Mouse (Mus musculus) adrenal gland (tissue): ENCODE measurements at regions not wholly inside any gene's neighbourhood (a gene's known extent, or its start where the extent isn't known, plus 50 kb on each side); places are given as distances from the start of the nearest gene placed in this dataset.
"Not testable (repeated sequence)": the region's sequence is repeated elsewhere in the genome, so short reads cannot be mapped to it uniquely, and the experiment has no call there.

Source experiments
- intact Hi-C: fragments of 180-260 bp; cut with DNase I; formaldehyde crosslinking; loops from one replicate; pipeline ENCODE4 v1.15.1; 2025

DNA sequence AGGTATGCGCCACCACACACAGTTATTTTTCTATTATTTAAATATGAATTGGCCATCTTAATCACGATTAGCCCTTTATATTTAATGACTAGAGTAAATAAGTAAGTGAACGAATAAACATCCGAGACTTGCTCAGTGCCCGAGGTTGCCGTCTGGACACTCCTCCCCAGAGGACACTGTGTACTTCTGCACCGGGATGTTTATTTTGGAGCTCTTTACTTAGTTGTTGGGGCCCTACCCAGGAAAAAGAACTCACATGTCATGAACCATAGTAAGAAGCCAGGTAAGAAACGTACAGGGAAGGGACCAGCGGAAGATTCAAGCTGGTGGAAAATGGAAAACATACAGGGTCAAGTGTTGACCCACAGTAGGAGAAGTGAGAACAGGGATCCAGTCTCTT, 89.0 kb downstream of the Akr1d1 start:
- intact Hi-C loops, result no loop called here

DNA sequence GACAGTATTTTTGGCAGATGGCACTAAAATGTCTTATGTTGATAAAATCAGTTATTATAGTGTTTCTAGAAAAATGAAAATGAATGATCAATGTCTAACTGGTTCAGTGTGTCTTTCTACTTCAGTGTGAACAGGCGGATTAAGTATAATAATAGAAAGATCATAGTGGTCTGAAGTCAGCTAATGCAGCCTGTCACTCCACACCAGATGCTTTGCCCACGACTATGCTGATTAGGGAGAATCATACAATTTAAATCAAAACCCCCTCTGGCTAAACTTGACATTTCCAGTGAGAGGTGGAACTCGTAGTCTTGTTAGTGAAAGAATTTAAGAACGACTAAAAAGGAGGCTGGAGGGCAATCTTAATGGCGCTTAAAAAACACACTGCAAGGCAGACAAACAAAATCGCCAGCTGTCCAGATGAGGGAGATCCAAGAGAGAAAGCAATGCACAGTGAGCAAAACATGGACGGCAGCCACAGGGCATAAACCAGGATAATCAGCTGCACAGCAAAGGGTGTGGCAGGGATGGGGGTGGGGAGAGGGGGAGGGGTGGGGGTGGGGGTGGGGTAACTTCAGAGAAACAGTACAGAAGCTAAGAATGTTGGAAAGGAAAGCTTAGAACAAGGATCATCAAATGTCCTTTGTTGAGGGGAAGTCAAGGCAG, 91.5 kb downstream of the Akr1d1 start:
- intact Hi-C loops, result no loop called here

DNA sequence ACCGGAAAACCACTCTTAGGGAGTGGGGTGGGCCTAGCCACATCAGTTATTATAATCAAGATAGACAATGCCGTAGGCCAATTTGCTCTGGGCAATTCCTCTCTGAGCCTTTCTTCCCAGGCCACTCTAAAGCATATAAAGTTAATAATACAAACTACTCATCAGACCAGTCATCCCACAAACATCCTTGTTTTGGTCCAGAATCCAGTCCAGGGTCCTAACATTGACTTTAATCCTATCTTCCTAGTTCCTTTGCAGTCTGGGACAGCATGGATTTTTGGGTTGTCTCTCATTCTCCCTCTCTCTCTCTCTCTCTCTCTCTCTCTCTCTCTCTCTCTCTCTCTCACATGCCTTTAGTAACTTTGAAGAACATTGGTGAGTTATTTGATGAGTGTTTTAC, 92.3 kb downstream of the Akr1d1 start:
- intact Hi-C loops, result no loop called here

DNA sequence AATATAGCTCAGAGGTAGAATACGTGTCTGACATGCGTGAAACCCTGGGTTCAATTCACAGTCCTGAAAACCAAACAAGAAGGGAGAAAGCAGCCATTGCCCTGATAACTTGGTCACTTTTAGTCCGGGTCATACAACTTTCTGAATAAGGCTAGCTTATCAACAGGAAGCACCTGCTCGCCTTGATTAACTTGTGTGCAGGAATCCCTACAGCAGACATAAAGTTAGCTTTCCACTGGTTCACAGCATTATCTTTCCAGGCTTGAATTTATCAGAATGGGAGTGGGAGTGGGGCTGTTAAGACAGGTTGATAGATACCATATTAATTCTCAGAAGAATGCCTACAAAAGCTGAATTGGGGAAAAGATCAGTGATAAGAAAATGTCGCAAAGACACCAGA, 97.2 kb downstream of the Akr1d1 start:
- intact Hi-C loops, result no loop called here

DNA sequence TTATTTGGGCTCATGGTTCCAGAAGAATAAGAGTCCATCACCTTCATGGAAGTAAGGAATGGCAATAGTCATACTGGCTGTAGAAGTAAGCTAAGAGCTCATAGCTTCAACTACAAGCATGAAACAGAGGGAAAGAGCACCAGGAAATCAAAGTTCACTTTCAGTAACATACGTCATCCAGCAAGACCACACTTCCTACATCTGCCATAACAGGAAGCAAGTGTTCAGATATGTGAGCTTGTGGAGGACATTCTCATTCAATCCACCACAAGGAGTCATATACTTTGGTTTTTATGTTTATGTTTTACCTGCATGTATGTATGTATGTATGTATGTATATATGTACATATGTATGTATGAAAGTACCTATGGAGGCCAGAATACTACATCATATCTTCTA, 104.0 kb downstream of the Akr1d1 start:
- intact Hi-C loops, result no loop called here

DNA sequence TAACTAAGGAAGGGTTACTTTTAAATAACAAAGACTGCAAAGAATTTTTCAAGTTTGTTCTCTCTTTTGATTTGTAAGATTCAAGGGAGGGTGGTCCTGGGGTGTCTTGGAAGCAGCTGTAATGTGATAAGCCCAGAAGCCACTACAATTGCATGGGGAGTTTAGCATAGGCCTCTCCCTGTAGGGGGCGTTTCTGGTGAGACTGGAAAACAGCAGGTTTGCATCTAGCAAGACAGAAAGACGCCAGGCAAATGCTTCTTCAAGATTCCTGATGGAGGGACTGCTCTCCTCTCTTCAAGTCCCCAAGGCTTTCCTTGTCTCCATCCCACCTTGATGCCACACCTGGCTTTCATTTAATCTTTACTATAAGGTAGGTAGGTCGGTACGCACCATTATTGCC, 112.1 kb downstream of the Akr1d1 start:
- intact Hi-C loops, result no loop called here

DNA sequence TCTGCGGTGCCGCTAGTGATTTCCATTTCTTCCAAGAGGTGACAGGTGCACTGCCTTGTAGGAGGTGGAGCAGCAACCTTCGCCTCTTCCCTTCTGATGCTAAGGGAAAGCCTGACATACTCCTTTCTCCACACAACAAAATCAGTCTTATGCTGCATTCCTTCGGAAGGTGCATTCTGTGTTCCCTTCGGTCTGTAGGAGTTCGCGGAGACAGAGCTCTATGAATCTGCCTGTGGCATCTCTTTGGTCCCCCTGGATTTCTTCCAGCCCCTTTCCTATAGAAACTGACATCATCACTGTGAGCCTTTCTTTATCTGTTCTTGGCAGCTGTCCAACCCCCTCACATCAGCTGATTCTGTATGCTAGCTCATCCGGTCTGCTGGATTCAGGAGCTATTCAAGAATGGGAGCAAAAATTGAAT, 112.7 kb downstream of the Akr1d1 start:
- intact Hi-C loops, result no loop called here

DNA sequence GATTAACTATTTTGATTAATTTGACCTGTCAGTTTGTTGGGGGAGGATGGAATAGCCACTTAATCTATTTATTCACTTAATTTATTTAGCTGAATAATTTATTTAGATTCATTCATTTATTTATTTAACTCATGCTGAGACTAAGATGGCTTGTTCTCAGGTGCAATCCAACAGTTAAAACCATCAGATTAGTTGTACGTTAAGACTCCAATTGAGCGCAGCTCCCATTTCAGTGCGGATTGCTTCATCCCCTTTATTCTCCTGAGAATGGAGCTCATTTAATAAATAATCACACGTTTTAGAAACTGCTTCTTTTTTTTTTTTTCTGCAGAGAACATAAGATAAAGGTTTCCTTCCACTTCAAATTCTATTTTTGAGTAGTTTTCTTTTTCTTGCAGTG, 113.2 kb downstream of the Akr1d1 start:
- intact Hi-C loops, result no loop called here

DNA sequence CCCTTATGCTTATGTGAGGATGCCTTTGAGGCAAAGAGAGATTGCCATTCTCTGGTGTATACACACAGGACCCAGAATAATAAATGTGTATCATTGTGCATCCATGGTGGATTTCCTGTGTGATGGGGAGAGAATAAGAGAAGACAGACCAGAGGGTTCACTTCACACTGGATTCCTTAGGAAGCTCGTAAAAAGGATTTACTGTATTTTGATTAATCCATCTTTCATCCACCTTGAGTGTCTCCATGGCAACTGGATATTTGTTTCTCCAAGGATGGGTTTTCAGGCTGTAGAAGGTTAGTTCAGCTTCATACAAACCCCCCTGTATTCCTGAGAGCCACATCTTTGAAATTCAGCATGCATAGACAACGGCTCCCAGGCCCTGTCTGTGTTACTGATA, 113.7 kb downstream of the Akr1d1 start:
- intact Hi-C loops, result no loop called here

DNA sequence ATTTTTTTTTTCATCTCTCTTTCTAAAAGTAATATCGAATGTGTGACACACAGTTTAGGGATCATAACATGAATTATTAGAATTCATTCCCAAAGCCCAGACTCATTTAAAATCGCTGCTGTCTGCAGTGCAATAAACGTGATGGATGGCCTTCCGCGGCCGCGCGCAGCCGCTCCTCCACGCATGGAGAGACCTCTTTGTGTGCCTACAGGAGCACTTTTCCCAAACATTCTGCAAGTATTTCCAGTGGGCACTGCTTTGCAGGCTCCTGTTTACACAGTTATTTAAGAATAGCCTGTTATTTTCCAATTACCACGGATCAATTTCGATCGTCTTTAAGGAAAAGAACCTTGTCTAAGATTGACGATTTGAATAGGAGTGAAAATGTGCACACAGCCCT, 115.6 kb downstream of the Akr1d1 start:
- intact Hi-C loops, result no loop called here

DNA sequence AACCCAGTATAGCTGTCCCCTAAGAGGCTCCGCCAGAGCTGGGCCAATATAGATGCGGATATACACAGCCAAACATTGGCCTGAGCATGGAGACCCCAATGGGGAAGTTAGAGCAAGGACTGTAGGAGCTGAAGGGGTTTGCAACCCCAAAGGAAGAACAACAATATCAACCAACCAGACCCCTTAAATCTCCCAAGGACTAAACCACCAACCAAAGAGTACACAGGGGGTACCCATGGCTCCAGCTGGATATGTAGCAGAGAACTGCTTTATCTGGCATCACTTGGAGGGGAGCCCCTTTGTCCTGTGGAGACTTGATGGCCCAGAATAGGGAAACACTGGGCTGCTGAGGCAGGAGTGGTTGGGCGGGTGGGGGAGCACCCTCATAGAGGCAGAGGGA, 127.3 kb downstream of the Akr1d1 start:
- intact Hi-C loops, result not testable (repeated sequence)

DNA sequence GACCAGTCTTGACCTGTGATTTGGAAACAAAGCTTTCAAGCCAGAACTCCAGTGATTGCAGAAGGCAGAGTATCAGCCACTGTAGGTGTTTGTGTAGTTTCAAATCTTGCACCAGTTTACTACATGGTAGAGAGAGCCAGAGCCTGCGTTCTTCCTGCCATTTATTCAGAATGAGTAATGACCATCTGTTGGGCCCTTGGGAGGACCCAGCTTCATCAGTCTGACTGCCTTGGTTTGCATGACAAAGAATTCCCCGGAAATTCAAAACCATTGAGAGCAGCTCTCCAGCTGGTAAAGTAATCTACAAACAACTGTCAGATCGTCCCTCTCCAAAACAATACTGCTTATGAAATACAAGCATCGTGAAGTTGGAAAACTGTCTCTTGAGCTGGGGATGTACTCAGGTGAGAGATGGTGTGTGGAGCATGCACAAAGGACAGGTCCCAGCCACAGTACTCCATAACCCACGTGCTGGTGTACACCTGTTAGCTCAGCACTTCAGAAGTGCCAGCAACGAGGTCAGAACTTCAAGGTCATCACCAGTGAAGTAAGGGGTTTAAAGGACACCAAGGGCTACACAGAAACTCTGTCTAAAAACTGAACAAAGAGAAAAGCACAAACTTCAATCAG, 128.2 kb downstream of the Akr1d1 start:
- intact Hi-C loops, result no loop called here

DNA sequence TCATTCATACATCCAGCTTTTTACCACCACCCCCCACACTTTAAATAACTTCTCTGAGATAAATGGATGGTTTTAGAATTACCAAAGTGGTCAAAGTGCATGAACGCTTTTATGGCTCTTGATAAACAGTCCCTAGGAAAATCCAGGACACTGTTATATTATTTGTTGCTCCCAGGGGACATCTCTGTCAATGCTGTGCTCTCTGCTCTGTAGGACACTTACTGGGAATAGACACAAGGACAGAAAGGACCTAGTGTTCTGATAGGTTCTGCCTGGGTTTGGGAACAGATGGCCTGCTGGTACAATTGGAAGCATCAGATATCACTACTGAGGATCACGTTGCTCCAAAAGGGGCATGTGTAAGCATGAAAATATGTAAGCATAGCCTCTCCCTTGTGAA, 132.8 kb downstream of the Akr1d1 start:
- intact Hi-C loops, result no loop called here

DNA sequence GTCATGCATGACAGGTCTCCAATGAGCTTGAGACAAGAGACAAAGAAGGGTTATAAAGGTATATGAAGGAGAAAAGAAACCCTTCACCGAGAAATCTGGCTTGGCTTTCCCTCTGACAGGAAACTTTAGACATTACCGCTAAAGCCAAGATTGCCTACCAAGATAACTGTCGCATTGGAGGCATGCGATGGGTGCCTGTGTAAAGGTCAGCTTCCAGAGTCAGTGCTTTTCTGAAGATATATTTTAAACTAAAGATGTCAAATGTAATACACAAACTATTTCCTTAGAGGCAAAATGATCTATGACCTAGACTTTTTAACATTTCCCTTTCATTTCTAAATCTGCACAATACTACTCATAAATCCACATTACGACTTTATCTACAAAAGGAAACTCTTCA, 135.6 kb downstream of the Akr1d1 start:
- intact Hi-C loops, result no loop called here

DNA sequence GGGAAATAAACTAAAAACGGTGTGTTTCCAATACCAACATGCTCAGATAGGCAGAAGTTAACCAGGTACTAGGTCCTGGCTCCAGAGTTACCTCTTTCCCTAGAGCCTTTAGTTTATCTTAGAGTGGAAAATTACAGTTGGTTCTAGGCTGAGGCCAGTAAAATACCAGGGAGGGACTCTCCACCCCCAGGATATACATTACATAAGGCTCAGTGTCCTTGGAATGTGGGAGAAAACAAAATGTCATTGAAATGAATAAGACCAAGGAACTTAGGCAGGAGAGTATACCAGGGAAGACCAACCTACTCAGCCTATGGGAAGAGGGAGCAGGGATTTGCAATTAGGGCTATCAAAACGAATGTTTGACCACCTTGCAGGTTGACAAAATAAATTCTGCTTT, 139.4 kb downstream of the Akr1d1 start:
- intact Hi-C loops, result no loop called here

DNA sequence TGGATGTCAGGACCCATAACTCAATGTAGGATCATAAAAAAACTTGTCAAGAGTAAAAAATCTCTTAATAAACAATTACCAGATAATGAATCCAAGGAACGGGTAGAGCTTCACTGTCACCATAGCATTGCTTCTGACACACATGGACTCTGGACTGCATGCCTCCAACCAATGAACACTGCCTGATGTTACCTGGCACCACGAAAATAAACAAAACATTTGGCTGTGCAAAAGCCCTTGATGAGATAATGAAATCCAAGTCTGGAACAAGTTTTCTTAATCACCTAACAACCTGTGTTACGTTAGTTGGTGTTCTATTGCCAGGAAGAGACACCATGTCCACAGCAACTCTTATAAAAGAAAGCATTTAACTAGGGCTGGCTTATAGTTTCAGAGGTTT, 140.7 kb downstream of the Akr1d1 start:
- intact Hi-C loops, result no loop called here

DNA sequence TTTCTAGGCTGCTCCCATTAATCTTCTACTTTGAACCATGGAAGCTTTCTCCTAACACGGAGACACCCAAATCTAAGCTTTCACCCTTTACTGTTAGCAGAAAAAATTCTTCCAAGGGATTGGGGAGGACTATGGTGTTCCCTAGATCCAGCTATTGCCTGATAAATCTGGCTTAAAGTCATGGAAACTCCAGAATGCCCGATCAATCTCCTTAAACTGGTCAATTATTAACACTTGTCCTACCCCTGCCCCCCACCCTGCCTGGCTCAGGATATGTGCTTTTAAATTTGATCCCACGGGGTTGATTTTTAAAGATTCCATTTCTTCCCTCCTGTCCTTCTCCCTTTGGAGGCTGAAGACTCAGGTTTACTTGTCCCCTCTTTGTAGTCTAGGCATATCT, 149.9 kb downstream of the Akr1d1 start:
- intact Hi-C loops, result no loop called here

DNA sequence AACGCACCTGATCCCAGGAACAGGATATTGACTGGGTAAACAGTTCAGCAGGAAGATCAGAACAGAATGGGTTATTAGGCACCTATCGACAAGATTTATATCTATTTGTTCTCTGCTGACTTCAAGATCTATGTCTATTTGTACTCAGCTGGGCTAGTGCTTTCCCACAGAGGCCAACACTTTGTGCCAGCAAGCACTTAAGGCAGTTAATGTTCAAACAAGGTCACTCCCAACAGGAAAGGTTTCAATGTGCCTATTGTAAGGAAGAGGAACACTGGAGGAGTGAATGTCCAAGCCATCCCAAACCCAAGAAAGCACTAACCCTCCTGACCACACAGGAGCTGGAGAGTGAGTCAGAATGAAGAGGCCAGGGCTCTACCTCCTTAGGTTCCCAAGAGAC, 151.4 kb downstream of the Akr1d1 start:
- intact Hi-C loops, result not testable (repeated sequence)

DNA sequence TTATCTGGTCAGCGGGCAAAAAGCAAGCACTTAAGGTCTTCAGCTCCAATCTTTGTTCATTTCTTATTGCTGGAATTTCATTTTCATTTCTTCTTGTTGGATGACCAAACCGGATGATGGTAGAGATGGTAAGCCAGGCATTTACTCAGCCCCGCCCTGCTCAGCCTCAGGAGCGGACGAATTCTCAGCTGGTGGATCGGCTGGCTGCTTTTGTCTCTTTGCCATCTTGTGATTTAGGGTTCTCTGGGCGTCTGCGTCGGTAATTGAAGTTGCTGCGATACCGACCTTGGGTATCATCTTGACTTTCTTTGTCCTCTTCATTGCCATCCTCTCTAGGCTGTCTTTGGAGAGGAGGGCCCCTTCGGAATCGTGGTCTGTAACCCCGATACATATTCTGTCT, 156.1 kb downstream of the Akr1d1 start:
- intact Hi-C loops, result no loop called here

DNA sequence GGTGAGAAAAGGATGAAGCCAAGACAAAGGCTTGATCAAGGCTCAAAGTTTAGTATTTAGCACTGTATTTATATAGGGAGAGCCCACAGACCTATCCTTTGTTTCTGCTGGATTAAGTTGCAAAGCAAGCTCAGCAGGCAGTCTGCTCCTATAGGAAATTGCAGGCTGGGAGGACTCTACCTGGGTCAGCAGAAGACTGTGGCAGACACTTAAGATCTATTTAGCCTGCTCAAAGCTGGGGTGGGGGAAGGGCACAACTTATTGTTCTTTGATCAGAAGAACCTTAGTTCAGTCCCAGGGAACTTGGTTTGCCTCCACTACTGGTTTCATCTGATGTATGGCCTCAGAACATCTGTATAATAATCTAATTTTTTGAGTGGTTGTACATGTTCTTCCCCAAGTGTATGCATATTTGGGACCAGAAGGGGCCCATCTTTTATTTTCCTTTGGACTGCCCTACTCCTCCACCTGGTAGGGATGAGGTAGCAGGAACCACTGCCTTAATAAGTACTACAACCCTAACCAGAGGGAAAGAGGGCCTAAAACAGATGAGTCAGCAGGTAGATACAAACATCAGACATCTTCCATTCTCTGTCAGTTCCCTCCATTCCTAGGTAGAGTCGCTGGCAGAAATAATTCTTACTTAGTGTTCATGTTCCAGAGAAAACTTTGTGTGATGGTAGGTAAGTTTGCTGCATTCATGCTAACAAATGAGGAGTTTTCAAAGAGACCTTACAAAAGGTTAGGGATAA, 159.1 kb downstream of the Akr1d1 start:
- intact Hi-C loops, result no loop called here

DNA sequence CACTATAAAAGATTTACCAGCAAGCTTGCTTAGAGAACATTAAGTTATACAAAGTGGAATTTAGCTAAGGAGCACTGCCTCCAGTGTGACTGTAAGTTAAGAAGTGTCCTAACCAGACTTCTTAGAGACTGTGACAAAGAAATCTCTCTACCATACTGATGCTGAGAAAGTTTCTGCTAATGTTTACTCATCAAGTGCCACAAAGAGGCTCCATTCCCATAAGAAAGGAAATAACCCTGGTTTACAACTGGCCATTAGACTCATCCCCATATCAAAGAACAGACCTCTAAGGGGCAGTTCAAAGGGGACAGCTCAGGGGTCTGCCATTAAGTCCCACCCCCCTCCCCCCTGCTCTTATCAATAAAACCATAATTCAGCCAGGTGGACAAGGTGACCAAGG, 159.7 kb downstream of the Akr1d1 start:
- intact Hi-C loops, result no loop called here

DNA sequence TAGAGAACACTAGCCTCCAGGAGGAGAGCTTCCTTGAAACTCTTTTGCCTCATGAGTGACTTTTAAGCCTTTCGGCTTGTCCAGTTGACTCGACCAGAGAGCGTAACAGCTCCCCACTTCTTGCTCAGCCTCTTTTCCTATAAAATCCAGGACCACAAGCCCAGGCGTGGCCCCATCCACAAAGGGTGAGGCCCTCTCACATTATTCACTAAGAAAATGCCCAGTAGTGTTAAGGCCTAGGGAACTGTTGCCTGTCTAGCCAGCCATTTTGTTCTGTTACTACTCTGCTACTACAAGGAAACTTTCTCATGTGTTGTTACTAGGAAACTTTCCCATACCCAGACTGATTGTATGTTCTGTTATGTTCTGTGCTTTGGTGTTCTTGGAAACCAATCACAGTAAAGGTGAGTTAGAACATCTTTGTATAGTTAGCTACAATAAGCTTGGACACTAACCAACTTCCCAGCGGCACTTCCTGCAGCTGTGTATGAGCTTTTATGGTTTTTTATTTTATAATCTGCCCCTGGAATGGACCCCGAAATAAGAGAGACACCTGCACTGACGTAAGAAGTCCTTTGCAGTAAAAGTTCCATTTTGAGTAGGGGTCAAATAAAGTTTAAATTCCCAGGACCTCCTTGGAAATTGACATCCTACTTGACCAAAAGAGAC, 162.1 kb downstream of the Akr1d1 start:
- intact Hi-C loops, result no loop called here
